Mouse (Mus musculus): ENCODE results near the gene Mmp21. TPM values are rescaled to one million over a fixed set of nuclear protein-coding genes. Genes with fewer than 3 reads are reported as not detected.

Gene Mmp21
- 0.10 and 0.16 TPM in 2 replicates for polyA plus RNA-seq (2015; fragmentation: Nextera tagmentation; extraction: Ambion mirVana)

DNA sequence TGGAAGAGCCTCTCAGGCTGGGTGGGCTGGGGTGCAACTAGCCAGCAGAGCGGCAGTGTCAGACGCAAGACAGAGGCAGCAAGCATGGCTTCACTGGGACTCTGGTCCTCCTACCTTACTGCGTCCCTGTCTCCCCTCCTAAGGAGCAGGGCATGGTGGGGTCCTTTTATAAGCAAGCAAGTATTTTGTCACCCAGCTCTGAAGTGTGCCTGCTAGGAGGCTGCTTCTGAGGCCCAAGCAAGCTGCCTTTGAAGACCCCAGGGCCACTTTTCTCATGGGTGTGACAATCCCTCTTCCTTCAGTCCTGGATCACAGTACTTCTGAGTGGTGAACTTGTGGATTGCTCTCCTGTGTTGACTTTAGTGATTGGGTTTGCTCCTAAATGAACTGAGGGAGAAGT lies at the start of gene Mmp21:
Gene Mmp21, minus strand, starts transcription at position 101 of the 400 bp plus-strand sequence.
- no peaks in the 10 kb centered on the region for H3K27me3 ChIP-seq (replicated peaks; ENCODE audit: control insufficient read depth, insufficient read depth, low read length)
- H3K4me2 ChIP-seq (ENCODE audit: low read length): no peak within 1 kb of the TSS
- H3K27ac ChIP-seq (ENCODE audit: low read depth, low read length): no peak within 1 kb of the TSS
- no peak within 1 kb of the TSS for H3K4me3 ChIP-seq (ENCODE audit: low read length)
- ATAC-seq: no peak
- H3K36me3 ChIP-seq (ENCODE audit: control insufficient read depth, insufficient read depth, low read length): no peaks in the 10 kb centered on the region; the same call in none of the 2 replicates
- no peaks in the 10 kb centered on the region for H3K4me1 ChIP-seq (ENCODE audit: control insufficient read depth, insufficient read depth, low read depth, low read length)
- no peaks in the 10 kb centered on the region; the same call in 1 of the 2 replicates for H3K9me3 ChIP-seq (ENCODE audit: control insufficient read depth, low read length)
- WGBS: 86% methylated on average over 3 of the region's 3 CpGs
- H3K9ac ChIP-seq (ENCODE audit: low read depth, low read length): no peak within 1 kb of the TSS

DNA sequence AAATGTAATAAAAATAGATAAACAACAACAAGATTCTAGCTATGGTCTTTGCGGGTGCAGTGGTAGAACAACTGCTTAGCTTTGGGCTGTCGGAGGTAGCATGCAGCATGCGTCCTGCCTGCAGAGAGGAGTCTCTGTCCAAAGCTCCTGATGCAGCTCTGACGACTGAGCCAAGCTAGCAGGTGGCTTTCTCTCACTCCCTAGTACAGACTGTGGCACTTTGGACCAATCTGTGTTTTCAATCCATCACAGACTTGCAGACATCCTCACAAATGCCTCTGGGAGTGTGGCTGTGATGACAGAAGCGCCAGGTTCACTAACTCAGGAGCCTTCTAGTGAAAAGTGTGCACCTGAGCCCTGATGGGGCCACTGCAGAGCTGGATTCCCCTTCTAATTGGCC lies 49.5 kb upstream of the Mmp21 start:
- Histone ChIP-seq H3K4me3 (ENCODE audit: low read length) (no peak overlapping the region), H3K27me3 (replicated peaks; ENCODE audit: control insufficient read depth, insufficient read depth, low read length) (no peaks in the 10 kb centered on the region), H3K9ac (ENCODE audit: low read depth, low read length) (no peak overlapping the region), H3K36me3 (ENCODE audit: control insufficient read depth, insufficient read depth, low read length) (peaks cover under 1% of the 10 kb centered on the region; the same call in 1 of the 2 replicates), H3K4me2 (ENCODE audit: low read length) (no peak overlapping the region), H3K9me3 (ENCODE audit: control insufficient read depth, low read length) (no peaks in the 10 kb centered on the region), H3K27ac (ENCODE audit: low read depth, low read length) (no peak overlapping the region), H3K4me1 (ENCODE audit: control insufficient read depth, insufficient read depth, low read depth, low read length) (no peaks in the 10 kb centered on the region)
- ATAC-seq: 0 out of 2 replicates have a peak, but pooled peaks have one; percentile 9
- WGBS: 73% methylated on average over 5 of the region's 5 CpGs

DNA sequence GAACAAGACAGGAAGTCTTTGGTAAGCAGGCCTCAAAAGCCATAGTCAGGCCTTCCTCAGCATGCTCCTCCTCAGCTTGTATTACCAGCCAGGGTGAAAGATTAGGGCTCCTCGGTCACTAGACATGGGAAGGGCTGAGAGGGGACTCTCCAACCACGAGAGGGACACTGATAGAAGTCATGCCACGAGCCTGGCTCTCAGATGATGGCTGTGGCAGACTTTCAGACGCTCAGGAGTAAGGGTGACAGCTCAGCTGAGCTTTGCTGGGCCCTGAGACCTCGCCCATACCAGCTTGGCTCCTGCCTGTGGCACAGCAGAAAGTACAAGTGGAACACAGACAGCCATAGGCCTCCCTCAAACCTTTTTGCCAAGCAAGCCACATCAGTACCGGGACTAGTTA lies 47.2 kb upstream of the Mmp21 start:
- ATAC-seq: no peak
- H3K4me3 ChIP-seq (ENCODE audit: low read length): no peak overlapping the region
- no peaks in the 10 kb centered on the region for H3K4me1 ChIP-seq (ENCODE audit: control insufficient read depth, insufficient read depth, low read depth, low read length)
- H3K27ac ChIP-seq (ENCODE audit: low read depth, low read length): no peak overlapping the region
- no peak overlapping the region for H3K4me2 ChIP-seq (ENCODE audit: low read length)
- peaks cover 18% of the 10 kb centered on the region for H3K36me3 ChIP-seq (ENCODE audit: control insufficient read depth, insufficient read depth, low read length)
- no peaks in the 10 kb centered on the region for H3K9me3 ChIP-seq (ENCODE audit: control insufficient read depth, low read length)
- no peaks in the 10 kb centered on the region for H3K27me3 ChIP-seq (replicated peaks; ENCODE audit: control insufficient read depth, insufficient read depth, low read length)
- H3K9ac ChIP-seq (ENCODE audit: low read depth, low read length): no peak overlapping the region
- WGBS: 85% methylated on average over 6 of the region's 6 CpGs

DNA sequence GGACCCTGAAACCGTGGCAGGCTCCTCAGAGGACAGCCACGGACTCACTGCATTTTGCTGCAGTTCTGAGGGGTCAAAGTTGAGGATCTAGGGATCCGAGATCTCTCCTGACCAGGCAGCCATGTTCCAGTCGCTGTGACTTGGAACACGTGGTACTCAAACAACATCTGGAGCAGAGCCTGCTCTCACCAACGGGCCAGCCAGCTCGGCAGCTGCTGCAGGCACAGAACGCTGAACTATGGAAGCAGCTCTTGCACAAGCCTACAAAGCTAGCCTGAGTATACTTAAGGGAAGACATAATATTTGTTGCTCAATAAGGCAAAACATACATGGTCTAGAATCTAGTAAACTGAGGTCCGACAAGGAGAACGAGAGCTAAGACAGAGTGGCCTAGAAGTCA lies 45.7 kb upstream of the Mmp21 start:
- Histone ChIP-seq H3K4me3 (ENCODE audit: low read length) (no peak overlapping the region), H3K27ac (ENCODE audit: low read depth, low read length) (no peak overlapping the region), H3K4me2 (ENCODE audit: low read length) (no peak overlapping the region), H3K27me3 (replicated peaks; ENCODE audit: control insufficient read depth, insufficient read depth, low read length) (no peaks in the 10 kb centered on the region), H3K36me3 (ENCODE audit: control insufficient read depth, insufficient read depth, low read length) (peaks cover 29% of the 10 kb centered on the region), H3K9me3 (ENCODE audit: control insufficient read depth, low read length) (no peaks in the 10 kb centered on the region), H3K9ac (ENCODE audit: low read depth, low read length) (no peak overlapping the region), H3K4me1 (ENCODE audit: control insufficient read depth, insufficient read depth, low read depth, low read length) (no peaks in the 10 kb centered on the region)
- 88% methylated on average over 10 of the region's 10 CpGs for WGBS
- no peak for ATAC-seq

DNA sequence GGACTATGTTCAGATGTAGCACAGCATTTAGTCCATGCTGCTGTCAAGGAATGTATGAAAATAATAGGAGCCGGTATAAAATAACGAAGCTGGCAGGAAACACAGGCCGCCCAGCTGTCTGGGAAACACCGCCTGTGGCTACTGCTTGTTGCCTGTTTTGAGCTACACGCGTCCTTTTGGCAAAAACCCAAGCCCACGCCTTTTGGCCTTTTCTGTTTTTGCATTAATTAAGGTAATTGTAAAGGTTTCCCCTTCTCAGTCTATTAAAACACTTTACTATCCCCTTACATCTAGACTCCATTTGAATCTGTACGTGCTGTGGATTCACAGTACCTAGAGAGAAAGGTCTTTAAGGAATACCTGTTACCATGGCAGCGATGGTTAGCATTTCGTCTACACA lies 45.0 kb upstream of the Mmp21 start:
- Histone ChIP-seq H3K36me3 (ENCODE audit: control insufficient read depth, insufficient read depth, low read length) (peaks cover 36% of the 10 kb centered on the region), H3K4me1 (ENCODE audit: control insufficient read depth, insufficient read depth, low read depth, low read length) (no peaks in the 10 kb centered on the region), H3K4me2 (ENCODE audit: low read length) (no peak overlapping the region), H3K27ac (ENCODE audit: low read depth, low read length) (no peak overlapping the region), H3K9ac (ENCODE audit: low read depth, low read length) (no peak overlapping the region), H3K4me3 (ENCODE audit: low read length) (no peak overlapping the region), H3K9me3 (ENCODE audit: control insufficient read depth, low read length) (no peaks in the 10 kb centered on the region), H3K27me3 (replicated peaks; ENCODE audit: control insufficient read depth, insufficient read depth, low read length) (no peaks in the 10 kb centered on the region)
- 56% methylated on average over 10 of the region's 10 CpGs for WGBS
- no peak for ATAC-seq

DNA sequence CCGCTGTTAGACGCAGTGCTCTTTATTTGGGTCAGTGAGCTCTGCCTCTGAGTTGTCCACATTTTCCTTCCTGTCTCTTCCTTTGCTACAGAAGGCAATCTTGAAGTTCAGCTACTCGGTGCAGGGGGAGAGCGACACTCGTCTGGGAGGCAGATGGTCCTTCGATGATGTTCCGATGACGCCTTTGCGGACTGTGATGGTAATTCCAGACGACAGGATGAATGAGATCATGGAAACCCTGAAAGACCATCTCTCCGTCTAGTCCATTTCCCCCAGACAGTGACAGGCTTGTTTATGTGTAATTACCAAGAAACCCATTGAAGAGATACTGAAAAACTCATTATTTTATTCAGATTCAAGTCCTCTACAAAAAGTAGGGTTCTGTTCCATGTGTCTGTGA lies 40.8 kb upstream of the Mmp21 start:
- Histone ChIP-seq H3K4me1 (ENCODE audit: control insufficient read depth, insufficient read depth, low read depth, low read length) (no peaks in the 10 kb centered on the region), H3K27ac (ENCODE audit: low read depth, low read length) (no peak overlapping the region), H3K4me2 (ENCODE audit: low read length) (no peak overlapping the region), H3K4me3 (ENCODE audit: low read length) (no peak overlapping the region), H3K36me3 (ENCODE audit: control insufficient read depth, insufficient read depth, low read length) (peaks cover 60% of the 10 kb centered on the region), H3K9me3 (ENCODE audit: control insufficient read depth, low read length) (no peaks in the 10 kb centered on the region), H3K9ac (ENCODE audit: low read depth, low read length) (no peak overlapping the region), H3K27me3 (replicated peaks; ENCODE audit: control insufficient read depth, insufficient read depth, low read length) (no peaks in the 10 kb centered on the region)
- no peak for ATAC-seq
- WGBS: 85% methylated on average over 11 of the region's 11 CpGs

DNA sequence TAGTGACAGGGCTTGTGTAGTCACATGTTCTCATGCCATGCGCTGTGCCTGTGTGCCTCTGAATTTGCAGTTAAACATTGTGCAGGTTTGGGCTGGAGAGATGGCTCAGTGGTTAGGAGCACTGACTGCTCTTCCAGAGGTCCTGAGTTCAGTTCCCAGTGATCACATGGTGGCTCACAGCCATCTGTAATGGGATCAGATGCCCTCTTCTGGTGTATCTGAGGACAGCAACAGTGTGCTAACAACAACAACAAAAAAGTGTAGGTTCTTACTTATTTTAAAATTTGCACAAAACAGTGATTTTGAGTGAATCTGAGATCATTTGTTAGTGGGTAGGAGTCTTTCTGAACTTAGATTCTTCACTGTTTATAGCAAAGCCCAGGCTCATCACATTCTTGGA lies 38.7 kb upstream of the Mmp21 start:
- Histone ChIP-seq H3K9ac (ENCODE audit: low read depth, low read length) (no peak overlapping the region), H3K4me1 (ENCODE audit: control insufficient read depth, insufficient read depth, low read depth, low read length) (no peaks in the 10 kb centered on the region), H3K4me2 (ENCODE audit: low read length) (no peak overlapping the region), H3K9me3 (ENCODE audit: control insufficient read depth, low read length) (no peaks in the 10 kb centered on the region), H3K27ac (ENCODE audit: low read depth, low read length) (no peak overlapping the region), H3K4me3 (ENCODE audit: low read length) (no peak overlapping the region), H3K36me3 (ENCODE audit: control insufficient read depth, insufficient read depth, low read length) (peaks cover 71% of the 10 kb centered on the region), H3K27me3 (replicated peaks; ENCODE audit: control insufficient read depth, insufficient read depth, low read length) (no peaks in the 10 kb centered on the region)
- 89% methylated on average over 1 of the region's 1 CpGs for WGBS
- no peak for ATAC-seq

DNA sequence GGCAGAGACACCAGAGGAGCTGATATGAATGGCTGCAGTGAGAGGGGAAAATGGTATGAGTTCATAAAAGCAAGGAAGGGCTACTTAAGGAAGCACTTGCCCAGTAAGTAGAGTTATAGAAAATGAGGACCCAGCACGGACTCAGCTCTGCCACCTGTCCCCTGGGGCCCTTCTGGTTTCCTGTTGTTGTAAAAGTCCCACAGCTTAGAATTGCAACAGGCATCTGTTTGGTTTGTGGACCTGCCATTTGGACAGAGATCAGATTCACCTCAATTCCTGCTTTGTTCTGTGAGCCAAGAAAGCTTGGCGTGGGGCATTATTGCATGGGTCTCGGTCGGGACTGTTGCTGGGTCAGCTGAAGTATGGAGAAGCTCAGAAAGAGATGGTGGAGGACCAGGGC lies 35.5 kb upstream of the Mmp21 start:
- Histone ChIP-seq H3K27me3 (replicated peaks; ENCODE audit: control insufficient read depth, insufficient read depth, low read length) (no peaks in the 10 kb centered on the region), H3K4me1 (ENCODE audit: control insufficient read depth, insufficient read depth, low read depth, low read length) (no peaks in the 10 kb centered on the region), H3K27ac (ENCODE audit: low read depth, low read length) (no peak overlapping the region), H3K4me3 (ENCODE audit: low read length) (no peak overlapping the region), H3K9me3 (ENCODE audit: control insufficient read depth, low read length) (no peaks in the 10 kb centered on the region), H3K9ac (ENCODE audit: low read depth, low read length) (no peak overlapping the region), H3K36me3 (ENCODE audit: control insufficient read depth, insufficient read depth, low read length) (peaks cover 49% of the 10 kb centered on the region), H3K4me2 (ENCODE audit: low read length) (no peak overlapping the region)
- ATAC-seq: no peak
- WGBS: 86% methylated on average over 4 of the region's 4 CpGs

DNA sequence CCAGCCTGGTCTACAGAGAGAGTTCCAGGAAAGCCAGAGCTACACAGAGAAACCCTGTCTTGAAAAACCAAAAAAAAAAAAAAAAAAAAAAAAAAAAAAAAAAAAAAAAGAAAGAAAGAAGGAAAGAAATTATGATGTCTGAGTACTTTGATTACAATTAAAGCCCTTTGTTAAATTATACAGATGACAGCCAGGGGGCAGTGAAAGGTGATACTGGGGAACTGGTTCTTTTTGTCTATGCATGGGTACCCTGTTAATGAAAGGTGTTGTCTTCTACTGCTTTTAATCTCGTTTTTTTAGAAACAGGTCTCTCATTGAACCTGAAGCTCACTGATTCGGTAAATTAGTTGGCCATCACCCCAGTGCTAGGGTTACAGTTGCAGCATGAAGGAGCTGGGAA lies 27.4 kb upstream of the Mmp21 start:
- Histone ChIP-seq H3K9me3 (ENCODE audit: control insufficient read depth, low read length) (no peaks in the 10 kb centered on the region), H3K27ac (ENCODE audit: low read depth, low read length) (no peak overlapping the region), H3K36me3 (ENCODE audit: control insufficient read depth, insufficient read depth, low read length) (no peaks in the 10 kb centered on the region), H3K4me3 (ENCODE audit: low read length) (no peak overlapping the region), H3K27me3 (replicated peaks; ENCODE audit: control insufficient read depth, insufficient read depth, low read length) (no peaks in the 10 kb centered on the region), H3K9ac (ENCODE audit: low read depth, low read length) (no peak overlapping the region), H3K4me1 (ENCODE audit: control insufficient read depth, insufficient read depth, low read depth, low read length) (peaks cover 12% of the 10 kb centered on the region), H3K4me2 (ENCODE audit: low read length) (no peak overlapping the region)
- no peak for ATAC-seq
- 88% methylated on average over 2 of the region's 2 CpGs for WGBS

DNA sequence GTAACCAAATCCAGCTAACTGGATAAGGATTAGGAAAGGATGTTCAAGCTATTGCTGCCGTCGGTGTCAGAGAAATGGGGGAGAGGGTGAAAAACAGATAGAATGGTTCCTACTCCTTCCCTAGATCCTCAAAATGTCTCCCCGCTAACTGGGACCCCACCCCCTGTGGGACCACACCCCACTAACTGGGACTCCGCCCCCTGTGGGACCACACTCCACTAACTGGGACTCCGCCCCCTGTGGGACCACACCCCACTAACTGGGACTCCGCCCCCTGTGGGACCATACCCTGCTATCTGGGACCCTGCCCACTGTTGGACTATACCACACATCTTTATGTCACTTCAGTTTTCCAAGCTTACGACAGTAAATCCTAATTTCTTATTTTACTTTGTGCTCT lies 24.0 kb upstream of the Mmp21 start:
- 94% methylated on average over 7 of the region's 7 CpGs for WGBS
- Histone ChIP-seq H3K9me3 (ENCODE audit: control insufficient read depth, low read length) (no peaks in the 10 kb centered on the region), H3K27me3 (replicated peaks; ENCODE audit: control insufficient read depth, insufficient read depth, low read length) (no peaks in the 10 kb centered on the region), H3K4me3 (ENCODE audit: low read length) (no peak overlapping the region), H3K36me3 (ENCODE audit: control insufficient read depth, insufficient read depth, low read length) (no peaks in the 10 kb centered on the region), H3K4me2 (ENCODE audit: low read length) (no peak overlapping the region), H3K9ac (ENCODE audit: low read depth, low read length) (no peak overlapping the region), H3K27ac (ENCODE audit: low read depth, low read length) (no peak overlapping the region), H3K4me1 (ENCODE audit: control insufficient read depth, insufficient read depth, low read depth, low read length) (peaks cover 5% of the 10 kb centered on the region)
- no peak for ATAC-seq
